ENCODE assay signal across 10 mouse cellular contexts in the genomic region with DNA sequence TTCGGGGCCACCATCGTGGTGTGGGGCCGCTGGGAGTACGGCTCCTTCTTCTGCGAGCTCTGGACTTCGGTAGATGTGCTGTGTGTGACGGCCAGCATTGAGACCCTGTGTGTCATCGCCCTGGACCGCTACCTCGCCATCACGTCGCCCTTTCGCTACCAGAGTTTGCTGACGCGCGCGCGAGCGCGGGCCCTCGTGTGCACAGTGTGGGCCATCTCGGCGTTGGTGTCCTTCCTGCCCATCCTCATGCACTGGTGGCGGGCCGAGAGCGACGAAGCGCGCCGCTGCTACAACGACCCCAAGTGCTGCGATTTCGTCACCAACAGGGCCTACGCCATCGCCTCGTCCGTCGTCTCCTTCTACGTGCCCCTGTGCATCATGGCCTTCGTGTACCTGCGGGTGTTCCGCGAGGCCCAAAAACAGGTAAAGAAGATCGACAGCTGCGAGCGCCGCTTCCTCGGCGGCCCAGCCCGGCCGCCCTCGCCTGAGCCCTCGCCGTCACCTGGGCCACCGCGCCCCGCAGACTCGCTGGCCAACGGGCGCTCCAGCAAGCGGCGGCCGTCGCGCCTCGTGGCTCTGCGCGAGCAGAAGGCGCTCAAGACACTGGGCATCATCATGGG. TPM values are rescaled to one million over a fixed set of nuclear protein-coding genes. Genes with fewer than 3 reads are reported as not detected.
DNase-seq lines count a peak whose midpoint lies in the region; ATAC-seq and TF ChIP-seq lines count a peak whose summit lies in the region.
"Had no signal": no experiment of that assay in that cellular context is flagged by ENCODE, and none has a peak within 500 bp of the region (broad histone marks: within the 10 kb centered on the region; RNA-seq: fewer than 3 reads in every experiment).

No protein-coding gene starts in this region.

- H3K27me3 ChIP-seq in lung, embryonic 14.5 days (ENCODE audit: insufficient read depth, low read length), result peaks cover 60% of the 10 kb centered on the region

- 2% methylated on average over 69 of the region's 69 CpGs for WGBS in lung, embryonic 14.5 days

- TF ChIP-seq CTCF in lung, embryonic 14.5 days (IDR thresholded peaks at IDR 0.05; ENCODE audit: low read depth), result no peak

- DNase-seq in gastrocnemius, postnatal 10 days, result peak; percentile 27
- no peak for DNase-seq in gastrocnemius, adult 8-10 months (ENCODE audit: low spot score in 2 of 2)
- DNase-seq in frontal cortex, postnatal 10 days (ENCODE audit: low spot score in 2 of 2), result peak; percentile 36 to 49
- DNase-seq in kidney, postnatal 10 days, result peak; percentile 27
- peak; percentile 47 for DNase-seq in lung, embryonic 14.5 days
- peak; percentile 61 for DNase-seq in right cerebral cortex, adult 18-20 months

- peak overlapping the region; percentile 59 for H3K4me3 ChIP-seq in lung, embryonic 14.5 days (ENCODE audit: low read depth, low read length)

- no peak overlapping the region for H3K27ac ChIP-seq in lung, embryonic 14.5 days (ENCODE audit: low read depth)

- ATAC-seq in activated CD4-positive, CD25-positive, alpha-beta regulatory T cell, adult 4 months, result peak; percentile 6
- ATAC-seq in lung, embryonic 14.5 days (ENCODE audit: insufficient read depth), result peak; percentile 9; the same call in 1 of the 2 replicates
- ATAC-seq in cerebellum, adult (ENCODE audit: insufficient number of reproducible peaks, low FRiP score, low TSS enrichment), result no peak

- peak overlapping the region; percentile 54 for H3K9ac ChIP-seq in lung, embryonic 14.5 days

- no peaks in the 10 kb centered on the region for H3K36me3 ChIP-seq in lung, embryonic 14.5 days (ENCODE audit: insufficient read depth)

- peak overlapping the region; percentile 94 for H3K4me2 ChIP-seq in lung, embryonic 14.5 days

- H3K9me3 ChIP-seq in lung, embryonic 14.5 days (ENCODE audit: low read depth, low read length), result no peaks in the 10 kb centered on the region

- H3K4me1 ChIP-seq in lung, embryonic 14.5 days (ENCODE audit: insufficient read depth), result peaks cover 18% of the 10 kb centered on the region; the same call in 1 of the 2 replicates

RNA-seq across cellular contexts. Expression of a gene that starts 0.8 kb away (rescaled TPM):
- 1 to 10 TPM; 1.1 to 1.5 TPM for total RNA-seq in gastrocnemius, postnatal 10 days (2021)
- total RNA-seq in gastrocnemius, adult 8-10 months (2022), result under 1 TPM in 2 of 4 experiments, not detected in 2; 0.07 to 0.08 TPM
- not detected for polyA plus RNA-seq in activated CD4-positive, CD25-positive, alpha-beta regulatory T cell, adult 4 months (2017; shearing (Covaris generic))
- 1.2 and 1.6 TPM in 2 replicates for polyA plus RNA-seq in lung, embryonic 14.5 days (2014; fragmentation: Nextera tagmentation; extraction: Ambion mirVana)
- total RNA-seq: hematopoietic stem cell, adult 5-6 weeks; MEL had no signal

Comparison
In these comparisons a context has a peak if more than half of its experiments do, and no peak if none do; other contexts are left out.
1. DNase-seq: peak in gastrocnemius, postnatal 10 days (single experiment), frontal cortex, postnatal 10 days (2 of 2), kidney, postnatal 10 days (single experiment), lung, embryonic 14.5 days (single experiment) and right cerebral cortex, adult 18-20 months (single experiment); none in gastrocnemius, adult 8-10 months (0 of 2).